Comparison of ENCODE assay signal across 12 mouse cellular contexts in the genomic region with DNA sequence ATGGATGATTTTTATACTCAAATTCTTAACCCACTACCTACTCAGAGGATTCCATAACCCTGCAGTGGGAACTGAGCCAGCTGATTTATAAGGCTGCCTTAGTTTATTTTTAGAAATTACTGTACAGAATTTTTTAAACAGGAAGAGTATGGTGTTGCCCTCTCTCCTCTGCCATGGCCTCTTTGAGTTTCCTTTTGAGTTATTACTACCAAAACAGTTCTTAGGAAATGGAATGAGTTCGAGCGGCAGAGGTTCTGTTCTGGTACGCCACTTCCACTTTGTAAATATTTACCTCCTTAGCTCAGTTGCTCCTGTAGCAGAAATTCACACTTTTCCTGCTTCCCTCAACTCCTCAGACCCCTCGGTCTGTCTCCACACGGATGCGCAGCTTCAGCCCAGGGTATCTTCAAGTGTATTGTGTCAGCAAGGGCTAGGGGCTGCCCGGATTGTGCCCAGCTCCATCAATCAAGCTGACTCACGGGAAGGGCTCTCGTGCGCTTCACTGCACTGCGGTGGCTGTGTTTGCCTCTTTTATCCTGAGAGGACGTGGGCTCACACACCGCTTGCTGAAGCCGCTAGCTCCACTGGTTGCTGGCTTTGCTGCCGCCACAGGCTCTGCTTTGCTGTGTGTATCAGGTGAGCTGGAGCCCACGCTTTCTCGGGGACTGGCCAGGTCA. TPM values are rescaled to one million over a fixed set of nuclear protein-coding genes. Genes with fewer than 3 reads are reported as not detected.
DNase-seq lines count a peak whose midpoint lies in the region; ATAC-seq lines count a peak whose summit lies in the region.
"Had no signal": no experiment of that assay in that cellular context is flagged by ENCODE, and none has a peak within 500 bp of the region (broad histone marks: within the 10 kb centered on the region; RNA-seq: fewer than 3 reads in every experiment).

No protein-coding gene starts in this region.

- no peak for DNase-seq in heart, postnatal 4 days
- peak; percentile 33 for DNase-seq in thymus, postnatal 25 days
- DNase-seq in left cerebral cortex, adult 18-20 months (ENCODE audit: low spot score in 2 of 2): no peak
- DNase-seq: adrenal gland, postnatal 14 days; right cerebral cortex, postnatal 14 days had no signal

- no peak overlapping the region for H3K4me3 ChIP-seq in heart, embryonic 15.5 days
- H3K4me3 ChIP-seq in megakaryocyte, embryonic 14.5 days (replicated peaks): peak overlapping the region; percentile 73
- H3K4me3 ChIP-seq in hindbrain, embryonic 16.5 days (ENCODE audit: low read length): no peak overlapping the region
- H3K4me3 ChIP-seq: embryonic facial prominence, embryonic 15.5 days had no signal

- no peak overlapping the region for H3K4me2 ChIP-seq in heart, embryonic 15.5 days
- peak overlapping the region; percentile 0; the same call in 1 of the 2 replicates for H3K4me2 ChIP-seq in hindbrain, embryonic 16.5 days (ENCODE audit: low read length)
- H3K4me2 ChIP-seq: embryonic facial prominence, embryonic 15.5 days had no signal

- H3K4me1 ChIP-seq in heart, embryonic 15.5 days (replicated peaks): peaks cover 78% of the 10 kb centered on the region
- H3K4me1 ChIP-seq in megakaryocyte, embryonic 14.5 days: peaks cover 38% of the 10 kb centered on the region
- H3K4me1 ChIP-seq in hindbrain, embryonic 16.5 days (ENCODE audit: control insufficient read depth, insufficient read depth, low read depth, low read length): peaks cover 13% of the 10 kb centered on the region; the same call in 1 of the 2 replicates

- WGBS in heart, embryonic 15.5 days: 53% methylated on average over 17 of the region's 17 CpGs
- 44% methylated on average over 17 of the region's 17 CpGs for WGBS in hindbrain, embryonic 16.5 days

- no peak overlapping the region for H3K9ac ChIP-seq in heart, embryonic 15.5 days
- H3K9ac ChIP-seq in hindbrain, embryonic 16.5 days (ENCODE audit: low read depth, low read length): no peak overlapping the region
- H3K9ac ChIP-seq: embryonic facial prominence, embryonic 15.5 days had no signal

- H3K36me3 ChIP-seq in heart, embryonic 15.5 days: 0 out of 2 replicates have a peak, but pooled peaks cover 5% of the 10 kb centered on the region
- peaks cover 50% of the 10 kb centered on the region for H3K36me3 ChIP-seq in megakaryocyte, embryonic 14.5 days (replicated peaks; ENCODE audit: low read length)
- H3K36me3 ChIP-seq in hindbrain, embryonic 16.5 days (ENCODE audit: control insufficient read depth, insufficient read depth, low read length): no peaks in the 10 kb centered on the region

- H3K27ac ChIP-seq in heart, embryonic 15.5 days: peak overlapping the region; percentile 48; the same call in 1 of the 2 replicates
- H3K27ac ChIP-seq in hindbrain, embryonic 16.5 days (ENCODE audit: low read depth, low read length): no peak overlapping the region
- H3K27ac ChIP-seq: embryonic facial prominence, embryonic 15.5 days had no signal

- no peak for ATAC-seq in heart, embryonic 15.5 days (replicated peaks; ENCODE audit: insufficient number of reproducible peaks, insufficient read depth, low FRiP score, low read depth)
- ATAC-seq in megakaryocyte, adult 5-6 weeks (ENCODE audit: poor library complexity, severe bottlenecking): no peak
- ATAC-seq in hindbrain, embryonic 16.5 days: no peak
- no peak for ATAC-seq in megakaryocyte progenitor cell, adult 5-6 weeks (replicated peaks; ENCODE audit: poor library complexity)
- ATAC-seq: midbrain, embryonic 16.5 days had no signal

- H3K27me3 ChIP-seq in heart, embryonic 15.5 days: no peaks in the 10 kb centered on the region
- H3K27me3 ChIP-seq in megakaryocyte, embryonic 14.5 days (replicated peaks): peaks cover 56% of the 10 kb centered on the region
- no peaks in the 10 kb centered on the region for H3K27me3 ChIP-seq in hindbrain, embryonic 16.5 days (replicated peaks; ENCODE audit: control insufficient read depth, insufficient read depth, low read length)
- H3K27me3 ChIP-seq: embryonic facial prominence, embryonic 15.5 days had no signal

- H3K9me3 ChIP-seq in heart, embryonic 15.5 days (replicated peaks): no peaks in the 10 kb centered on the region
- no peaks in the 10 kb centered on the region for H3K9me3 ChIP-seq in megakaryocyte, embryonic 14.5 days
- H3K9me3 ChIP-seq in hindbrain, embryonic 16.5 days (ENCODE audit: control insufficient read depth, low read length): no peaks in the 10 kb centered on the region
- H3K9me3 ChIP-seq: embryonic facial prominence, embryonic 15.5 days had no signal

RNA-seq across cellular contexts. Expression of a gene that starts 33.0 kb away (rescaled TPM):
- polyA plus RNA-seq in heart, embryonic 15.5 days (2015; fragmentation: Nextera tagmentation; extraction: Ambion mirVana): 21.0 and 21.4 TPM in 2 replicates
- 10 to 100 TPM; 28.2 to 29.9 TPM for total RNA-seq in heart, postnatal 4 days (2021)
- 13.1 and 21.8 TPM in 2 replicates for polyA plus RNA-seq in megakaryocyte, embryonic 14.5 days (2012; ENCODE audit: insufficient read depth, low replicate concordance)
- total RNA-seq in megakaryocyte, adult 5-6 weeks (2015): 16.8 and 21.2 TPM in 2 replicates
- 15.1 and 20.4 TPM in 2 replicates for total RNA-seq in megakaryocyte, adult 5-6 weeks (2017)
- 8.6 and 12.2 TPM in 2 replicates for polyA plus RNA-seq in hindbrain, embryonic 16.5 days (2015; fragmentation: Nextera tagmentation; extraction: Ambion mirVana)
- total RNA-seq in left cerebral cortex, adult 18-20 months (2021): 1 to 10 TPM; 5.6 to 6.3 TPM
- 10.1 and 11.9 TPM in 2 replicates for total RNA-seq in megakaryocyte progenitor cell, adult 5-6 weeks (2015)
- total RNA-seq in megakaryocyte progenitor cell, adult 5-6 weeks (2017): 8.8 and 16.0 TPM in 2 replicates
